Mouse (Mus musculus) cortical plate, adult 2 months (tissue): ENCODE data around the gene Ndufa3.

Source experiments
- CTCF ChIP-seq: fragments of 200-500 bp; IDR thresholded peaks from 2 replicates; pipeline ENCODE4 v1.5.1; 2011; ENCODE audit warnings: mild to moderate bottlenecking, control low read depth, low read length; ENCODE audit not compliant: insufficient read depth; ENCODE audit errors: extremely low read depth
- POLR2A ChIP-seq: fragments of 200-500 bp; IDR thresholded peaks from 2 replicates; pipeline ENCODE4 v1.6.1; 2011; ENCODE audit warnings: mild to moderate bottlenecking, low read length, control low read depth; ENCODE audit not compliant: insufficient read depth; ENCODE audit errors: extremely low read depth

DNA sequence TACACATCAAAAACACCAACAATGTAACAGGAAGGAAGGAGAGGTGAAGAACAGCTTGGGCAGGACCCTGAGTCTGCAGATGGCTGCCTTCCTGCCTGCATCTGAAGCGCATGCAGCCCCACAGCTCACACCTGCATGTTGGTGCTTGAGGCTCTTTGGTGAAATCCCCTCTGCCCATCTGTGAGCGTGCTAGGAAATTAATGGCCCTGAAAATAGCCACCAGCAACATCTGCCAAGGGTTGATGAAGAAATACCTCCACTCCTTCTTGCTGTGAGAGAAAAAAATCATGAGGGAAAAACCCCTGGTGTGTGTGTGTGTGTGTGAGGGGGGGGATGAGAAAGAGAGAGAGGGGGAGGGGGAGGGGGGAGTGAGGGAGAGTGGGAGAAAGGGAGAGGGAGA is 37.1 kb upstream of the Ndufa3 start:
- TF ChIP-seq CTCF = no peak
- TF ChIP-seq POLR2A = no peak
